Comparison of ENCODE assay signal across 12 mouse cellular contexts in genomic region chr12:38301497-38301896, GRCm38 (mm10).
DNase-seq lines count a peak whose midpoint lies in the region; ATAC-seq and TF ChIP-seq lines count a peak whose summit lies in the region.
"Had no signal": no experiment of that assay in that cellular context is flagged by ENCODE, and none has a peak within 500 bp of the region (broad histone marks: within the 10 kb centered on the region; RNA-seq: fewer than 3 reads in every experiment).

No protein-coding gene starts in this region.

- WGBS in midbrain, postnatal 0 days: 81% methylated on average over 1 of the region's 1 CpGs
- 90% methylated on average over 1 of the region's 1 CpGs for WGBS in midbrain, embryonic 16.5 days

- H3K4me3 ChIP-seq in midbrain, postnatal 0 days (ENCODE audit: low read depth, low read length): no peak overlapping the region
- H3K4me3 ChIP-seq in midbrain, embryonic 16.5 days (ENCODE audit: low read depth, low read length): no peak overlapping the region
- H3K4me3 ChIP-seq in left cerebral cortex, adult 2 months: no peak overlapping the region
- H3K4me3 ChIP-seq: heart, embryonic 13.5 days; liver, embryonic 13.5 days had no signal

- no peak for TF ChIP-seq CTCF in midbrain, postnatal 0 days (IDR thresholded peaks at IDR 0.05)
- no peak for TF ChIP-seq CTCF in left cerebral cortex, adult 2 months (IDR thresholded peaks at IDR 0.05)

- H3K27me3 ChIP-seq in midbrain, postnatal 0 days (ENCODE audit: insufficient read depth, low read length): no peaks in the 10 kb centered on the region
- H3K27me3 ChIP-seq in midbrain, embryonic 16.5 days (ENCODE audit: control insufficient read depth, insufficient read depth, low read depth, low read length): no peaks in the 10 kb centered on the region
- H3K27me3 ChIP-seq: heart, embryonic 13.5 days; liver, embryonic 13.5 days had no signal

- DNase-seq in midbrain, postnatal 0 days (ENCODE audit: low spot score): peak; percentile 80
- peak; percentile 29 to 81 for DNase-seq in cerebellum, postnatal 4 days (ENCODE audit: low spot score in 2 of 2)
- DNase-seq in left cerebral cortex, adult 2 months (ENCODE audit: extremely low spot score in 1 of 2, low spot score in 2 of 2): peak; percentile 16 to 49
- no peak for DNase-seq in urinary bladder, adult 2 months (ENCODE audit: low spot score)
- no peak for DNase-seq in heart, adult 18-20 months
- DNase-seq: adrenal gland, postnatal 10 days; kidney, adult 8-10 months; liver, embryonic 13.5 days had no signal

- H3K4me2 ChIP-seq in midbrain, postnatal 0 days (ENCODE audit: low read depth, low read length, poor library complexity, severe bottlenecking): no peak overlapping the region
- H3K4me2 ChIP-seq in midbrain, embryonic 16.5 days (ENCODE audit: low read length): no peak overlapping the region
- H3K4me2 ChIP-seq: heart, embryonic 13.5 days; liver, embryonic 13.5 days had no signal

- no peak overlapping the region for H3K27ac ChIP-seq in midbrain, postnatal 0 days (ENCODE audit: low read depth, low read length)
- H3K27ac ChIP-seq in midbrain, embryonic 16.5 days (ENCODE audit: low read length): no peak overlapping the region
- H3K27ac ChIP-seq in left cerebral cortex, adult 2 months: no peak overlapping the region
- H3K27ac ChIP-seq: heart, embryonic 13.5 days; liver, embryonic 13.5 days had no signal

- intact Hi-C loops in left cerebral cortex, adult 2 months (cut with DNase I): no loop called here

- H3K36me3 ChIP-seq in midbrain, postnatal 0 days (ENCODE audit: insufficient read depth, low read length): no peaks in the 10 kb centered on the region
- H3K36me3 ChIP-seq in midbrain, embryonic 16.5 days (ENCODE audit: control insufficient read depth, insufficient read depth, low read length): no peaks in the 10 kb centered on the region
- H3K36me3 ChIP-seq: G1E; heart, embryonic 13.5 days; liver, embryonic 13.5 days had no signal

- ATAC-seq in midbrain, postnatal 0 days (ENCODE audit: low FRiP score): no peak
- no peak for ATAC-seq in midbrain, embryonic 16.5 days
- no peak for ATAC-seq in CD4-positive, CD25-positive, alpha-beta regulatory T cell, adult 4 months

- H3K4me1 ChIP-seq in midbrain, postnatal 0 days (ENCODE audit: insufficient read depth, low read length): no peaks in the 10 kb centered on the region
- H3K4me1 ChIP-seq in midbrain, embryonic 16.5 days (ENCODE audit: control insufficient read depth, insufficient read depth, low read length): no peaks in the 10 kb centered on the region; the same call in 1 of the 2 replicates
- H3K4me1 ChIP-seq: heart, embryonic 13.5 days; liver, embryonic 13.5 days had no signal

- H3K9ac ChIP-seq in midbrain, postnatal 0 days (replicated peaks; ENCODE audit: low read length, poor library complexity, severe bottlenecking): no peak overlapping the region
- no peak overlapping the region for H3K9ac ChIP-seq in midbrain, embryonic 16.5 days (ENCODE audit: low read depth, low read length)
- H3K9ac ChIP-seq: heart, embryonic 13.5 days; liver, embryonic 13.5 days had no signal

- no peaks in the 10 kb centered on the region for H3K9me3 ChIP-seq in midbrain, postnatal 0 days (ENCODE audit: low read length)
- no peaks in the 10 kb centered on the region for H3K9me3 ChIP-seq in midbrain, embryonic 16.5 days (replicated peaks; ENCODE audit: control insufficient read depth, low read length, poor library complexity, severe bottlenecking)
- H3K9me3 ChIP-seq: heart, embryonic 13.5 days; liver, embryonic 13.5 days had no signal

Comparison
In these comparisons a context has a peak if more than half of its experiments do, and no peak if none do; other contexts are left out.
1. DNase-seq: peak in midbrain, postnatal 0 days (single experiment), cerebellum, postnatal 4 days (2 of 2) and left cerebral cortex, adult 2 months (2 of 2); none in urinary bladder, adult 2 months (single experiment) and heart, adult 18-20 months (0 of 2).